In the genomic region with DNA sequence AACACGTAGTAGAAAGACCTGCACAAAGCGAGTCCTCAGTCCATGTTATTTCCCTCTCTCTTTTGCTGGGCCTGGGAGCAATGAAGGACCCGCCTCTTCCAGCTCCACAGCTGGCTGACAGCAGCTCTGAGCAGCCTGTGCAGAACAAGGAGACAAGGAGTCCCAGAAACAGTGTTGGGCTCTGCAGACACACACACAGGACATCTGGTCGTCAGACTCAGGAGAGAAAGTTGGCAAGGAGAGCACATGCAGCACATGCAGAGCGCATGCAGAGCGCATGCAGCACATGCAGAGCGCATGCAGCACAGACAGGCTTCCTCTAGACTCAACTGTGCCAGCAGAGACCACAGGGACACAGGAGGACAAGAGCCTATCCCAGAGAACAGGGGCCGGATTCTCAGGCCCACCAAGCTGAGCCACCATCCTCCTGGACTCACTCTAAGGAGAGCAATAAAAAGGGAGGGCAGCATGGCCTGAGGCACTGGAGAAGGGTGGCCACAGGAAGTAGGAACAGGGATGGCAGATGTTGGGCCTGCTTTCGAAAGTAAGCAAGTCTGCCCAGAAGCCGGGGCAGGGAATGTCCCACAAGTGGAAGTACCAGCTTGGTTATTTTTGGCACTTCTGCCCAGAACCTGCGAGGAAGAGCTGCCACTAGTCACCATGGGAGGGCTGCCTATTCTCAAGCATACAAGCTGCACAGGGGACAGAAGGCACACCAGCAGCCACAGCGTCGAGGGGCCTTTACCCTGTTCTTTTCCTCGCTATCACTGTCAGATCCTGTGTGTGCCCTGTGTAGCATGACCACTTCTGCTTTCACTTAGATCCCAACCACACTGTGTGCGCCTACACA, we compare ENCODE assay signal across 8 mouse cellular contexts. TPM values are rescaled to one million over a fixed set of nuclear protein-coding genes. Genes with fewer than 3 reads are reported as not detected.
DNase-seq lines count a peak whose midpoint lies in the region; ATAC-seq lines count a peak whose summit lies in the region.

No protein-coding gene starts in this region.

- ATAC-seq in hematopoietic stem cell, adult 5-6 weeks (replicated peaks in 1 of 2; ENCODE audit: insufficient read depth in 1 of 2, low FRiP score in 2 of 2, low TSS enrichment in 1 of 2, low read depth in 1 of 2, poor library complexity in 2 of 2, severe bottlenecking in 2 of 2) = peak; percentile 72 to 81

- DNase-seq in cerebellum, adult 18-20 months = peak; percentile 55 to 64
- DNase-seq in cerebellum, postnatal 36 days = no peak
- DNase-seq in spleen, postnatal 36 days (ENCODE audit: low spot score in 2 of 2) = peak; percentile 76 to 77
- no peak for DNase-seq in spleen, postnatal 4 days (ENCODE audit: low spot score in 2 of 2)
- peak; percentile 51 for DNase-seq in lung, postnatal 25 days (ENCODE audit: low spot score)
- DNase-seq in ovary, adult 18-20 months (ENCODE audit: low spot score) = no peak
- DNase-seq in adrenal gland, postnatal 36 days = no peak

RNA-seq across cellular contexts. Expression of gene Elmsan1, which starts 30.7 kb away (rescaled TPM):
- total RNA-seq in hematopoietic stem cell, adult 5-6 weeks (2017) = 19.9 and 22.3 TPM in 2 replicates
- total RNA-seq in adrenal gland, postnatal 36 days (2021) = 10 to 100 TPM; 18.1 to 23.8 TPM

RNA-seq across cellular contexts. Expression of gene Pnma1, which starts 39.7 kb away (rescaled TPM):
- total RNA-seq in hematopoietic stem cell, adult 5-6 weeks (2017) = 0.94 and 2.0 TPM in 2 replicates
- total RNA-seq in adrenal gland, postnatal 36 days (2021) = under 1 TPM; 0.23 to 0.26 TPM

Comparison
In these comparisons a context has a peak if more than half of its experiments do, and no peak if none do; other contexts are left out.
1. DNase-seq: peak in cerebellum, adult 18-20 months (2 of 2), spleen, postnatal 36 days (2 of 2) and lung, postnatal 25 days (single experiment); none in cerebellum, postnatal 36 days (0 of 2), spleen, postnatal 4 days (0 of 2), ovary, adult 18-20 months (single experiment) and adrenal gland, postnatal 36 days (0 of 2).